Mouse (Mus musculus) heart, embryonic 11.5 days (tissue): ENCODE measurements around the gene Pnck. TPM values are rescaled to one million over a fixed set of nuclear protein-coding genes. Genes with fewer than 3 reads are reported as not detected.

Experiments used
- ATAC-seq: fragments of 200-750 bp; cut with Nextera tagmentation; replicated peaks from 2 replicates; pipeline ENCODE4 v1.8.0; 2017; ENCODE audit warnings: moderate library complexity; ENCODE audit not compliant: insufficient number of reproducible peaks, low FRiP score, low TSS enrichment
- H3K27ac ChIP-seq: fragments of 300-500 bp; sonication (generic); 2 replicates; pipeline ENCODE4 v1.5.1; 2014; ENCODE audit warnings: mild to moderate bottlenecking, low read depth, low read length
- H3K27me3 ChIP-seq: fragments of 300-500 bp; sonication (generic); 2 replicates; pipeline ENCODE4 v1.6.1; 2014; ENCODE audit warnings: mild to moderate bottlenecking, low read length, mixed read lengths; ENCODE audit not compliant: control insufficient read depth, insufficient read depth
- H3K36me3 ChIP-seq: fragments of 300-500 bp; sonication (generic); 2 replicates; pipeline ENCODE4 v1.6.1; 2014; ENCODE audit warnings: mild to moderate bottlenecking, low read length, moderate library complexity, mixed read lengths; ENCODE audit not compliant: control insufficient read depth, insufficient read depth
- H3K4me1 ChIP-seq: fragments of 300-500 bp; sonication (generic); 2 replicates; pipeline ENCODE4 v1.6.1; 2014; ENCODE audit warnings: low read length; ENCODE audit not compliant: control insufficient read depth, insufficient read depth
- H3K4me2 ChIP-seq: fragments of 300-500 bp; sonication (generic); 2 replicates; pipeline ENCODE4 v1.6.1; 2014; ENCODE audit warnings: mild to moderate bottlenecking, moderate library complexity
- H3K4me3 ChIP-seq: fragments of 300-500 bp; sonication (generic); 2 replicates; pipeline ENCODE4 v1.5.1; 2014; ENCODE audit warnings: low read depth, low read length
- H3K9ac ChIP-seq: fragments of 300-500 bp; sonication (generic); 2 replicates; pipeline ENCODE4 v1.6.1; 2014; ENCODE audit warnings: mild to moderate bottlenecking, low read depth, low read length, moderate library complexity
- H3K9me3 ChIP-seq: fragments of 300-500 bp; sonication (generic); replicated peaks from 2 replicates; pipeline ENCODE4 v1.6.1; 2016; ENCODE audit warnings: low read length; ENCODE audit not compliant: control insufficient read depth
- WGBS: fragments of 180-500 bp; shearing (Covaris S2); extraction: QIAGEN DNeasy Blood & Tissue Kit; methylation state at CpG from one replicate; pipeline ENCODE4 v1.1.7; 2014; ENCODE audit not compliant: insufficient replicate concordance; 5-methylcytosine and 5-hydroxymethylcytosine counted together
- polyA plus RNA-seq: library from polyadenylated mRNA; unstranded; fragments of >200 nt; fragmentation: Nextera tagmentation; extraction: Ambion mirVana; gene quantifications from 2 replicates; pipeline ENCODE4 v1.2.1, GENCODE M21; 2014

The Pnck gene
- polyA plus RNA-seq, 1 experiment from 2014 or later = 12.2 TPM

- no peak for ATAC-seq
- Histone ChIP-seq H3K36me3 (no peaks in the 10 kb centered on the region), H3K9me3 (no peaks in the 10 kb centered on the region), H3K27me3 (peaks cover 6% of the 10 kb centered on the region), H3K27ac (no peak overlapping the region), H3K4me2 (no peak overlapping the region), H3K4me1 (no peaks in the 10 kb centered on the region), H3K4me3 (no peak overlapping the region), H3K9ac (no peak overlapping the region)
Observed at GRCm38 (mm10) chrX:73626981-73627380, 32.9 kb downstream of the Pnck start.

- Histone ChIP-seq H3K9ac (no peak overlapping the region), H3K27ac (no peak overlapping the region), H3K27me3 (0 out of 2 replicates have a peak, but pooled peaks cover 2% of the 10 kb centered on the region), H3K4me3 (no peak overlapping the region), H3K4me2 (no peak overlapping the region), H3K4me1 (no peaks in the 10 kb centered on the region), H3K36me3 (no peaks in the 10 kb centered on the region), H3K9me3 (no peaks in the 10 kb centered on the region)
- ATAC-seq = no peak
- WGBS = 72% methylated on average over 2 of the region's 2 CpGs
Observed at GRCm38 (mm10) chrX:73619890-73620289, 40.0 kb downstream of the Pnck start.

- Histone ChIP-seq H3K9me3 (no peaks in the 10 kb centered on the region), H3K4me3 (no peak overlapping the region), H3K27me3 (0 out of 2 replicates have a peak, but pooled peaks cover 2% of the 10 kb centered on the region), H3K27ac (no peak overlapping the region), H3K4me2 (no peak overlapping the region), H3K4me1 (no peaks in the 10 kb centered on the region), H3K36me3 (no peaks in the 10 kb centered on the region), H3K9ac (no peak overlapping the region)
- no peak for ATAC-seq
Observed at GRCm38 (mm10) chrX:73619401-73619800, 40.5 kb downstream of the Pnck start.

- H3K4me2 ChIP-seq = no peak overlapping the region
- H3K9me3 ChIP-seq = no peaks in the 10 kb centered on the region
- no peak overlapping the region for H3K27ac ChIP-seq
- no peak overlapping the region for H3K4me3 ChIP-seq
- ATAC-seq = no peak
- H3K36me3 ChIP-seq = no peaks in the 10 kb centered on the region
- H3K9ac ChIP-seq = no peak overlapping the region
- WGBS = 88% methylated on average over 1 of the region's 1 CpGs
- 0 out of 2 replicates have a peak, but pooled peaks cover 2% of the 10 kb centered on the region for H3K27me3 ChIP-seq
- no peaks in the 10 kb centered on the region for H3K4me1 ChIP-seq
Observed at GRCm38 (mm10) chrX:73615876-73616275, 44.0 kb downstream of the Pnck start.

- no peak overlapping the region for H3K4me3 ChIP-seq
- H3K9me3 ChIP-seq = no peaks in the 10 kb centered on the region
- no peak for ATAC-seq
- no peak overlapping the region for H3K27ac ChIP-seq
- H3K9ac ChIP-seq = no peak overlapping the region
- 65% methylated on average over 4 of the region's 4 CpGs for WGBS
- no peaks in the 10 kb centered on the region for H3K36me3 ChIP-seq
- H3K4me1 ChIP-seq = no peaks in the 10 kb centered on the region
- 0 out of 2 replicates have a peak, but pooled peaks cover under 1% of the 10 kb centered on the region for H3K27me3 ChIP-seq
- no peak overlapping the region for H3K4me2 ChIP-seq
Observed at GRCm38 (mm10) chrX:73613665-73614064, 46.3 kb downstream of the Pnck start.

Other genes starting within 250 kb of the Pnck start
- gene Zfp92, start 249.0 kb downstream of the Pnck start, polyA plus RNA-seq = 0.04 TPM in 1 of 2 replicates, not detected in the other
- gene Trex2, start 224.8 kb downstream of the Pnck start, polyA plus RNA-seq = not detected in 2 replicates
- gene Haus7, start 201.1 kb downstream of the Pnck start, polyA plus RNA-seq = 72.7 and 82.8 TPM in 2 replicates
- 59.2 and 68.0 TPM in 2 replicates for gene Bgn, start 176.5 kb downstream of the Pnck start, polyA plus RNA-seq
- gene Atp2b3, start 157.0 kb downstream of the Pnck start, polyA plus RNA-seq = 0.10 and 0.25 TPM in 2 replicates
- gene Dusp9, start 20.7 kb downstream of the Pnck start, polyA plus RNA-seq = 2.8 and 5.4 TPM in 2 replicates
- gene Slc6a8, start 13.0 kb upstream of the Pnck start, polyA plus RNA-seq = 6.9 and 8.2 TPM in 2 replicates
- 171 and 188 TPM in 2 replicates for gene Bcap31, start 56.1 kb upstream of the Pnck start, polyA plus RNA-seq
- 8.1 and 9.2 TPM in 2 replicates for gene Abcd1, start 56.5 kb upstream of the Pnck start, polyA plus RNA-seq
- gene Plxnb3, start 97.0 kb upstream of the Pnck start, polyA plus RNA-seq = 0.16 and 0.27 TPM in 2 replicates
- gene Srpk3, start 114.3 kb upstream of the Pnck start, polyA plus RNA-seq = 52.6 and 57.9 TPM in 2 replicates
- gene Idh3g, start 126.8 kb upstream of the Pnck start, polyA plus RNA-seq = 285 and 302 TPM in 2 replicates
- gene Ssr4, start 126.9 kb upstream of the Pnck start, polyA plus RNA-seq = 159 and 162 TPM in 2 replicates
- 0.33 and 0.46 TPM in 2 replicates for gene Pdzd4, start 164.9 kb upstream of the Pnck start, polyA plus RNA-seq
- not detected in 2 replicates for gene Avpr2, start 232.0 kb upstream of the Pnck start, polyA plus RNA-seq
- gene L1cam, start 236.0 kb upstream of the Pnck start, polyA plus RNA-seq = 1.3 and 2.2 TPM in 2 replicates